Mouse (Mus musculus): ENCODE data around the gene Slc28a1. TPM values are rescaled to one million over a fixed set of nuclear protein-coding genes. Genes with fewer than 3 reads are reported as not detected.
"Not testable (repeated sequence)": the region's sequence is repeated elsewhere in the genome, so short reads cannot be mapped to it uniquely, and the experiment has no call there.

Slc28a1 gene
- polyA plus RNA-seq, 1 experiment, result not detected

GRCm38 (mm10) chr7:81137292-81137691 lies 22.7 kb downstream of the Slc28a1 start:
- Histone ChIP-seq H3K4me3 (ENCODE audit: insufficient read depth, low read depth, low read length) (no peak overlapping the region), H3K27ac (replicated peaks; ENCODE audit: low read depth, low read length) (no peak overlapping the region), H3K4me1 (ENCODE audit: control insufficient read depth, insufficient read depth, insufficient read length, low read length) (peaks cover 14% of the 10 kb centered on the region)

- H3K27ac ChIP-seq (replicated peaks; ENCODE audit: low read depth, low read length), result peak overlapping the region; percentile 77
- H3K4me3 ChIP-seq (ENCODE audit: insufficient read depth, low read depth, low read length), result no peak overlapping the region
- H3K4me1 ChIP-seq (ENCODE audit: control insufficient read depth, insufficient read depth, insufficient read length, low read length), result peaks cover 7% of the 10 kb centered on the region; the same call in 1 of the 2 replicates
These were observed 24.5 kb downstream of the Slc28a1 start for GRCm38 (mm10) chr7:81139100-81139499.

GRCm38 (mm10) chr7:81139671-81140404 lies 25.2 kb downstream of the Slc28a1 start:
- no peak overlapping the region for H3K4me3 ChIP-seq (ENCODE audit: insufficient read depth, low read depth, low read length)
- peak overlapping the region; percentile 77 for H3K27ac ChIP-seq (replicated peaks; ENCODE audit: low read depth, low read length)
- peaks cover 7% of the 10 kb centered on the region; the same call in 1 of the 2 replicates for H3K4me1 ChIP-seq (ENCODE audit: control insufficient read depth, insufficient read depth, insufficient read length, low read length)

GRCm38 (mm10) chr7:81141541-81141940 lies 26.9 kb downstream of the Slc28a1 start:
- H3K4me1 ChIP-seq (ENCODE audit: control insufficient read depth, insufficient read depth, insufficient read length, low read length), result peaks cover 3% of the 10 kb centered on the region; the same call in 1 of the 2 replicates
- no peak overlapping the region for H3K27ac ChIP-seq (replicated peaks; ENCODE audit: low read depth, low read length)
- no peak overlapping the region for H3K4me3 ChIP-seq (ENCODE audit: insufficient read depth, low read depth, low read length)

- not testable (repeated sequence) for H3K4me3 ChIP-seq (ENCODE audit: insufficient read depth, low read depth, low read length); H3K4me1 ChIP-seq (ENCODE audit: control insufficient read depth, insufficient read depth, insufficient read length, low read length); H3K27ac ChIP-seq (replicated peaks; ENCODE audit: low read depth, low read length)
These were observed 28.5 kb downstream of the Slc28a1 start for GRCm38 (mm10) chr7:81143056-81143455.

- Histone ChIP-seq H3K4me3 (ENCODE audit: insufficient read depth, low read depth, low read length) (no peak overlapping the region), H3K27ac (replicated peaks; ENCODE audit: low read depth, low read length) (no peak overlapping the region), H3K4me1 (ENCODE audit: control insufficient read depth, insufficient read depth, insufficient read length, low read length) (no peaks in the 10 kb centered on the region)
These were observed 35.2 kb downstream of the Slc28a1 start for GRCm38 (mm10) chr7:81149759-81150158.

GRCm38 (mm10) chr7:81151216-81151615 lies 36.6 kb downstream of the Slc28a1 start:
- no peak overlapping the region for H3K27ac ChIP-seq (replicated peaks; ENCODE audit: low read depth, low read length)
- no peaks in the 10 kb centered on the region for H3K4me1 ChIP-seq (ENCODE audit: control insufficient read depth, insufficient read depth, insufficient read length, low read length)

GRCm38 (mm10) chr7:81152306-81152705 lies 37.7 kb downstream of the Slc28a1 start:
- Histone ChIP-seq H3K4me3 (ENCODE audit: insufficient read depth, low read depth, low read length) (no peak overlapping the region), H3K4me1 (ENCODE audit: control insufficient read depth, insufficient read depth, insufficient read length, low read length) (no peaks in the 10 kb centered on the region), H3K27ac (replicated peaks; ENCODE audit: low read depth, low read length) (no peak overlapping the region)

More at GRCm38 (mm10) chr7:81151216-81151615, 36.6 kb downstream of the Slc28a1 start:
- no peak overlapping the region for H3K4me3 ChIP-seq (ENCODE audit: insufficient read depth, low read depth, low read length)

GRCm38 (mm10) chr7:81152826-81153225 lies 38.2 kb downstream of the Slc28a1 start:
- H3K27ac ChIP-seq (replicated peaks; ENCODE audit: low read depth, low read length), result no peak overlapping the region
- no peaks in the 10 kb centered on the region for H3K4me1 ChIP-seq (ENCODE audit: control insufficient read depth, insufficient read depth, insufficient read length, low read length)
- H3K4me3 ChIP-seq (ENCODE audit: insufficient read depth, low read depth, low read length), result no peak overlapping the region

- Histone ChIP-seq H3K4me1 (ENCODE audit: control insufficient read depth, insufficient read depth, insufficient read length, low read length) (no peaks in the 10 kb centered on the region), H3K27ac (replicated peaks; ENCODE audit: low read depth, low read length) (no peak overlapping the region), H3K4me3 (ENCODE audit: insufficient read depth, low read depth, low read length) (no peak overlapping the region)
These were observed 38.7 kb downstream of the Slc28a1 start for GRCm38 (mm10) chr7:81153327-81153726.

- not testable (repeated sequence) for H3K4me3 ChIP-seq (ENCODE audit: insufficient read depth, low read depth, low read length); H3K27ac ChIP-seq (replicated peaks; ENCODE audit: low read depth, low read length); H3K4me1 ChIP-seq (ENCODE audit: control insufficient read depth, insufficient read depth, insufficient read length, low read length)
These were observed 39.6 kb downstream of the Slc28a1 start for GRCm38 (mm10) chr7:81154244-81154643.

- no peak overlapping the region for H3K4me3 ChIP-seq (ENCODE audit: insufficient read depth, low read depth, low read length)
- no peaks in the 10 kb centered on the region for H3K4me1 ChIP-seq (ENCODE audit: control insufficient read depth, insufficient read depth, insufficient read length, low read length)
- no peak overlapping the region for H3K27ac ChIP-seq (replicated peaks; ENCODE audit: low read depth, low read length)
These were observed 40.4 kb downstream of the Slc28a1 start for GRCm38 (mm10) chr7:81154960-81155359.

- Histone ChIP-seq H3K4me1 (ENCODE audit: control insufficient read depth, insufficient read depth, insufficient read length, low read length) (no peaks in the 10 kb centered on the region), H3K27ac (replicated peaks; ENCODE audit: low read depth, low read length) (no peak overlapping the region)
These were observed 44.3 kb downstream of the Slc28a1 start for GRCm38 (mm10) chr7:81158933-81159332.

GRCm38 (mm10) chr7:81161666-81162065 lies 47.1 kb downstream of the Slc28a1 start:
- Histone ChIP-seq H3K27ac (replicated peaks; ENCODE audit: low read depth, low read length) (no peak overlapping the region), H3K4me1 (ENCODE audit: control insufficient read depth, insufficient read depth, insufficient read length, low read length) (no peaks in the 10 kb centered on the region), H3K4me3 (ENCODE audit: insufficient read depth, low read depth, low read length) (no peak overlapping the region)

More at GRCm38 (mm10) chr7:81158933-81159332, 44.3 kb downstream of the Slc28a1 start:
- no peak overlapping the region for H3K4me3 ChIP-seq (ENCODE audit: insufficient read depth, low read depth, low read length)

- no peak overlapping the region for H3K4me3 ChIP-seq (ENCODE audit: insufficient read depth, low read depth, low read length)
- H3K27ac ChIP-seq (replicated peaks; ENCODE audit: low read depth, low read length), result no peak overlapping the region
These were observed 47.7 kb downstream of the Slc28a1 start for GRCm38 (mm10) chr7:81162345-81162744.

GRCm38 (mm10) chr7:81164411-81164810 lies 49.8 kb downstream of the Slc28a1 start:
- no peak overlapping the region for H3K27ac ChIP-seq (replicated peaks; ENCODE audit: low read depth, low read length)
- no peaks in the 10 kb centered on the region for H3K4me1 ChIP-seq (ENCODE audit: control insufficient read depth, insufficient read depth, insufficient read length, low read length)
- H3K4me3 ChIP-seq (ENCODE audit: insufficient read depth, low read depth, low read length), result no peak overlapping the region

More at GRCm38 (mm10) chr7:81162345-81162744, 47.7 kb downstream of the Slc28a1 start:
- H3K4me1 ChIP-seq (ENCODE audit: control insufficient read depth, insufficient read depth, insufficient read length, low read length), result no peaks in the 10 kb centered on the region

Data from brown adipose tissue, adult 24 weeks (tissue).